Mouse (Mus musculus): ENCODE measurements around the gene Ereg. TPM values are rescaled to one million over a fixed set of nuclear protein-coding genes. Genes with fewer than 3 reads are reported as not detected.

Ereg gene
- not detected in 2 replicates for polyA plus RNA-seq (2012; rRNA removed)

DNA sequence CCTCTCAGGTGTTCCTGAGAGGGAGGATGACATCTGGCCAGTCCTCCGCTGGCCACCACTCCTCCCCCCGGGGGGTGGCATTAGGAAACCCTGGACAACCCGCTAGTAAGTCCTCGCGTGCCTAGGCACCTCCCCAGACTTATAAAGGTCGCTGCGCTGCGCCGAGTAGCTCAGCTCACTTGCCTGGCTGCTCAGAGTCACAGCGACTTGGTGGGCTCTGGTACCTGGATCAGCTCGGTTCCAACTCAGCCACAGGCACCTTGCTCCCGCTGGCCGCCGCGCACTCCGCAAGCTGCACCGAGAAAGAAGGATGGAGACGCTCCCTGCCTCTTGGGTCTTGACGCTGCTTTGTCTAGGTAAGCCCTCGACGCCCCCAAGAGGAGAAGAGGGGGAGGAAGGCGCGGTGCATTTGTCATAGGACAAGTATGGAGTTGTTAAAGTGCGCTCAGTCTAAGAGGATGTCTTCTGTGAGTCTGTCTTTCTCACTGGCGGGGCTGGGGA, at the start of gene Ereg:
Gene Ereg (plus strand): TSS at position 173 of the 501 bp plus-strand sequence.
- Histone ChIP-seq H3K27ac (ENCODE audit: control insufficient read depth, insufficient read depth, low read depth, low read length) (peak within 1 kb of the TSS; percentile 12; the same call in 1 of the 2 replicates), H3K27me3 (ENCODE audit: control insufficient read depth, insufficient read depth, low read length) (no peaks in the 10 kb centered on the region), H3K4me1 (ENCODE audit: control insufficient read depth, insufficient read depth, low read length) (peaks cover 7% of the 10 kb centered on the region), H3K36me3 (ENCODE audit: control insufficient read depth, insufficient read depth, low read length) (no peaks in the 10 kb centered on the region), H3K4me3 (ENCODE audit: control insufficient read depth, low read depth, low read length) (peak within 1 kb of the TSS; percentile 58)
- no peak for TF ChIP-seq POLR2A (IDR thresholded peaks at IDR 0.05; ENCODE audit: control insufficient read depth, low read depth, low read length)
- TF ChIP-seq CTCF (IDR thresholded peaks at IDR 0.05; ENCODE audit: control insufficient read depth, insufficient read depth, insufficient replicate concordance, low read depth, low read length), result no peak

DNA sequence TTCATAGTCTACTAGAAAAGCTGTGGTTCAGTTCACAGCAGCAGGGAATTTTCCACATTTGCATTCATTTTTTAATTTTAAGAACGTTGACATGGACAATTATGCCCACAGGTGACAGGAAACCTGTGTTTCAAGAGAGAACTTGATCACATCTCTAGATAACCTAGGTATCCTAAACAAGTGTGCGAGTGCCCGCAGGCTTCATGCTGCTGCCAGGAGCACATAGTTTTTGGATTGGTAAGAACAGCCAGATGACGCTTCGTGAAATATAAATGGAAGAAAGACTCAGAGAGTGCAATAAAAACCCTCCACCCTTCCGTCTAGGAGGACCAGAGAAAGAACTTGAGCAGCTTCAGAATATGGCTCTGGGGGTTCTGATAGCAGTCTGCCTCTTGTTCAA, 47.3 kb upstream of the Ereg start, which contains the start of gene Epgn:
Gene Epgn (plus strand): TSS at position 301 of the 400 bp plus-strand sequence.
- Histone ChIP-seq H3K36me3 (ENCODE audit: control insufficient read depth, insufficient read depth, low read length) (no peaks in the 10 kb centered on the region), H3K4me3 (ENCODE audit: control insufficient read depth, low read depth, low read length) (no peak within 1 kb of the TSS), H3K27me3 (ENCODE audit: control insufficient read depth, insufficient read depth, low read length) (no peaks in the 10 kb centered on the region), H3K4me1 (ENCODE audit: control insufficient read depth, insufficient read depth, low read length) (no peaks in the 10 kb centered on the region), H3K27ac (ENCODE audit: control insufficient read depth, insufficient read depth, low read depth, low read length) (no peak within 1 kb of the TSS)
- TF ChIP-seq CTCF (IDR thresholded peaks at IDR 0.05; ENCODE audit: control insufficient read depth, insufficient read depth, insufficient replicate concordance, low read depth, low read length) (no peak), POLR2A (IDR thresholded peaks at IDR 0.05; ENCODE audit: control insufficient read depth, low read depth, low read length) (no peak)

DNA sequence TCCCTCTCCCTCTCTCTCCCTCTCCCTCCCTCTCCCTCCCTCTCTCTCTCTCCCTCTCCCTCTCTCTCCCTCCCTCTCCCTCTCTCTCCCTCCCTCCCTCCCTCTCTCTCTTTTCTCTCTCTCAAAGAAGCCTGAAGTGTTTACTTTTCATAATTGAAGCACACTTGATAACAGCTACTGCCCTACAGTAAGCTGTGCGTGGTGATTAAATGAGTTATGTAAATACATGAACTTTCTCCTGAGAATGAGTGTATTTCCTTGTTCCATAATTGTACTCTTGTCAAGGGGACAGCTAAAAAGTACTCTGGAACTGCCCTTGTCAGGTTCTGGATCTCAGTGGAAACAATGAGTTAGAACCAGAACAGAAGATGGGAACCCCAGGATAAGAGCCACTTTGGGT, 46.6 kb upstream of the Ereg start:
- Histone ChIP-seq H3K4me3 (ENCODE audit: control insufficient read depth, low read depth, low read length) (no peak overlapping the region), H3K27ac (ENCODE audit: control insufficient read depth, insufficient read depth, low read depth, low read length) (no peak overlapping the region), H3K27me3 (ENCODE audit: control insufficient read depth, insufficient read depth, low read length) (no peaks in the 10 kb centered on the region), H3K36me3 (ENCODE audit: control insufficient read depth, insufficient read depth, low read length) (no peaks in the 10 kb centered on the region), H3K4me1 (ENCODE audit: control insufficient read depth, insufficient read depth, low read length) (no peaks in the 10 kb centered on the region)
- TF ChIP-seq CTCF (IDR thresholded peaks at IDR 0.05; ENCODE audit: control insufficient read depth, insufficient read depth, insufficient replicate concordance, low read depth, low read length), result no peak
- TF ChIP-seq POLR2A (IDR thresholded peaks at IDR 0.05; ENCODE audit: control insufficient read depth, low read depth, low read length), result no peak

DNA sequence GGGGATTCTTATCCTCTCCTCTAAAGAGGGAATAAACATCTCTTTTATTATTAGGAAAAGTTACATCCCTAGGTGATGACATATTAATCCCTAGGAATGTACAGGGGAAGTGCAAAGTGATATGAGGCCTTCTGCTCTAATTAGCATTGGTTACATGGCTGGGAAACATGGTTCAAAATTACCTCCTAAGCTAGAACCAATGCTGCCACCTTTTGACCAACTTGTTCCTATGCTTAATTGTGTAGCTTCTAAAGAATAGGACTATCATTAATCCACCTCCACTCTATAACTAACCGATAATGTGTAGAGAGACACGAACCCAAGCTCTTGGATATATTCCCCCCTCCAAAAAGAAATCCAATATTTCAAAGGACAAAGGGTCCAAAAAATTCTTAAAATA, 43.8 kb upstream of the Ereg start:
- Histone ChIP-seq H3K27me3 (ENCODE audit: control insufficient read depth, insufficient read depth, low read length) (no peaks in the 10 kb centered on the region), H3K4me1 (ENCODE audit: control insufficient read depth, insufficient read depth, low read length) (no peaks in the 10 kb centered on the region), H3K4me3 (ENCODE audit: control insufficient read depth, low read depth, low read length) (no peak overlapping the region), H3K27ac (ENCODE audit: control insufficient read depth, insufficient read depth, low read depth, low read length) (no peak overlapping the region), H3K36me3 (ENCODE audit: control insufficient read depth, insufficient read depth, low read length) (no peaks in the 10 kb centered on the region)
- TF ChIP-seq POLR2A (IDR thresholded peaks at IDR 0.05; ENCODE audit: control insufficient read depth, low read depth, low read length), result no peak
- TF ChIP-seq CTCF (IDR thresholded peaks at IDR 0.05; ENCODE audit: control insufficient read depth, insufficient read depth, insufficient replicate concordance, low read depth, low read length), result no peak

DNA sequence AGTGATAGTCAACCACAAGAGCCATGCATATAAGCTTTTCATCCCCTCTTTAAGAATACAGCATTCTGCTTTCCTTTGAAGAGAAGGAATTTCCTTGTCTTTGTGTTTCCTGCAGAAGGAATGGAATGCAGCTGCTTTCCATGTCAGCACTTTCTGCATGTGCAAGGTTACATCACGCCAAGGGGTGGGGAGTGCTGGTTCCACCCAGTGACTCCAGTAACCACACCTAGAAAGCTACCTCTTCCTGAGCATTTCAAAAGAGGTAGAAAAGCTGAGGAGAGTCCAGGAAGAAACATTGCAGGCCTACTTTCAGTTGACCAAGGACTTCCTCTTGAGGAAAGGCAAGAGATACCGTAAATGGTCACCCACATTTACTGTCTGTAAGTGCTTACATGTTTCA, 39.1 kb upstream of the Ereg start:
- H3K36me3 ChIP-seq (ENCODE audit: control insufficient read depth, insufficient read depth, low read length), result no peaks in the 10 kb centered on the region
- TF ChIP-seq POLR2A (IDR thresholded peaks at IDR 0.05; ENCODE audit: control insufficient read depth, low read depth, low read length) (no peak), CTCF (IDR thresholded peaks at IDR 0.05; ENCODE audit: control insufficient read depth, insufficient read depth, insufficient replicate concordance, low read depth, low read length) (no peak)
- no peaks in the 10 kb centered on the region for H3K4me1 ChIP-seq (ENCODE audit: control insufficient read depth, insufficient read depth, low read length)
- no peak overlapping the region for H3K27ac ChIP-seq (ENCODE audit: control insufficient read depth, insufficient read depth, low read depth, low read length)
- no peak overlapping the region for H3K4me3 ChIP-seq (ENCODE audit: control insufficient read depth, low read depth, low read length)
- H3K27me3 ChIP-seq (ENCODE audit: control insufficient read depth, insufficient read depth, low read length), result no peaks in the 10 kb centered on the region

DNA sequence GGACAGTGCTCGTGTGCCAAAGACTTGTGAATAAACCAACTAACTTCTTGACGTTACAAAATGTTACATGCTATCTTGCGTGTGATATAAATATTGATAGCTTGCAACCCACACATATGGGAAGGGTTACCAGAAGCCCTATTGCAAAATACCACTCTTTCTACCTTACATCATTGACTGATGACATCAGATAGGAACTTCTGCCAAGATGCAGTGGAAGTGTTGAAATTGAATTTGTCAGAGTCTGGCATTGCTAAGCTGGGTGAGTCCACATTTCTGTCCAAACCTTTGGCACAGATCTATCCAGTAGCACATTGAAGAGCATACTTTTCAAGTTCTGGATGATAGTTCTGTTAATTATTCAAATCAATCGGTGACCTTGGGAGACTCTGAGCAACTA, 37.8 kb upstream of the Ereg start:
- H3K27me3 ChIP-seq (ENCODE audit: control insufficient read depth, insufficient read depth, low read length), result no peaks in the 10 kb centered on the region
- TF ChIP-seq POLR2A (IDR thresholded peaks at IDR 0.05; ENCODE audit: control insufficient read depth, low read depth, low read length) (no peak), CTCF (IDR thresholded peaks at IDR 0.05; ENCODE audit: control insufficient read depth, insufficient read depth, insufficient replicate concordance, low read depth, low read length) (no peak)
- no peaks in the 10 kb centered on the region for H3K36me3 ChIP-seq (ENCODE audit: control insufficient read depth, insufficient read depth, low read length)
- no peaks in the 10 kb centered on the region for H3K4me1 ChIP-seq (ENCODE audit: control insufficient read depth, insufficient read depth, low read length)
- no peak overlapping the region for H3K4me3 ChIP-seq (ENCODE audit: control insufficient read depth, low read depth, low read length)
- H3K27ac ChIP-seq (ENCODE audit: control insufficient read depth, insufficient read depth, low read depth, low read length), result no peak overlapping the region

DNA sequence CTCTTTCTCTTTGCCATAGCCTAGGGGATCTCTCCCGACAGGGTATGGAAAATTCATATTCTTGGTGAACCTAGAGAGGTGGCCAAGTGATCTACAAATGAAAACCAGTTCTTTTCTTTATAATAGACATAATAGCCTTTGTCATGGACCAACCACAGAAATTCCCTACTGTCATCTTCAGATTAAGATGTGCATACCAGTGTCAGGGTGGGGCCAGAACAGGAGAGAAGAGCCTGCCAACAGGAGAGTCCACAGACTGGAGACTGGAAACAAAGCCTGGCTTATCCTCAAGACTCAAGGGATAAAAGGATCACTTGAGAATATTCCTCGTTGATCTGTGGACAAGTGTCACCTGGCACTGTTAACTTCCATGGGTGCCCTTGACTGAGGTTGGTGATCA, 36.7 kb upstream of the Ereg start:
- H3K27ac ChIP-seq (ENCODE audit: control insufficient read depth, insufficient read depth, low read depth, low read length), result no peak overlapping the region
- H3K36me3 ChIP-seq (ENCODE audit: control insufficient read depth, insufficient read depth, low read length), result no peaks in the 10 kb centered on the region
- H3K27me3 ChIP-seq (ENCODE audit: control insufficient read depth, insufficient read depth, low read length), result no peaks in the 10 kb centered on the region
- no peak overlapping the region for H3K4me3 ChIP-seq (ENCODE audit: control insufficient read depth, low read depth, low read length)
- no peaks in the 10 kb centered on the region for H3K4me1 ChIP-seq (ENCODE audit: control insufficient read depth, insufficient read depth, low read length)
- TF ChIP-seq POLR2A (IDR thresholded peaks at IDR 0.05; ENCODE audit: control insufficient read depth, low read depth, low read length) (no peak), CTCF (IDR thresholded peaks at IDR 0.05; ENCODE audit: control insufficient read depth, insufficient read depth, insufficient replicate concordance, low read depth, low read length) (no peak)

DNA sequence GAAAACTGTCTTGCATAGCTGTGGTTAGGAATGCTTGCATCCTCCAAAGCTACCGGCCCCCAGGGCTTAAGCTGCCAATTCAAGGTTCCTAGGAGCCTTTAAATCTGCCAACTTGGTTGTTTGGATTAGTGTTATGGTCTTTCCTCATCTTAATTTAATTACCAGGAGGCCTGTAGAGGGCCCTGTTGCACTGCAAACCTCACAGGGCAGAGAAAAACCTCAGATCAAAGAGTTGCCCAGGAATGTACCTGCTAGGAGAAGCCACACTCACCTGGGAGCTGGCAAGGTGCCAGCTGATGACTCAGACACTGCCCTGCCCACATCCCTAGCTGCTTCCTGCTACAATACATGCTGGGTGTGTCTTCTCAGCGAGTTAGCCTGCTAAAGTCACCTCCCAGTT, 35.9 kb upstream of the Ereg start:
- Histone ChIP-seq H3K36me3 (ENCODE audit: control insufficient read depth, insufficient read depth, low read length) (no peaks in the 10 kb centered on the region), H3K27ac (ENCODE audit: control insufficient read depth, insufficient read depth, low read depth, low read length) (no peak overlapping the region), H3K27me3 (ENCODE audit: control insufficient read depth, insufficient read depth, low read length) (no peaks in the 10 kb centered on the region), H3K4me3 (ENCODE audit: control insufficient read depth, low read depth, low read length) (no peak overlapping the region), H3K4me1 (ENCODE audit: control insufficient read depth, insufficient read depth, low read length) (no peaks in the 10 kb centered on the region)
- TF ChIP-seq POLR2A (IDR thresholded peaks at IDR 0.05; ENCODE audit: control insufficient read depth, low read depth, low read length) (no peak), CTCF (IDR thresholded peaks at IDR 0.05; ENCODE audit: control insufficient read depth, insufficient read depth, insufficient replicate concordance, low read depth, low read length) (no peak)

All from testis, adult 2 months (tissue).